Mouse (Mus musculus) midbrain, embryonic 14.5 days (tissue): ENCODE results near the gene Snx8. TPM values are rescaled to one million over a fixed set of nuclear protein-coding genes. Genes with fewer than 3 reads are reported as not detected.

Experiments
- ATAC-seq: fragments of 200-750 bp; cut with Nextera tagmentation; 2 replicates; pipeline ENCODE4 v1.8.0; 2017; ENCODE audit warnings: moderate number of reproducible peaks, moderate library complexity; ENCODE audit not compliant: low FRiP score, low TSS enrichment
- DNase-seq: peaks from one replicate; pipeline ENCODE4 v3.0.0-alpha.2; 2015
- H3K27ac ChIP-seq: fragments of 300-500 bp; sonication (generic); replicated peaks from 2 replicates; pipeline ENCODE4 v1.5.1; 2014; ENCODE audit warnings: mild to moderate bottlenecking, low read depth, low read length, moderate library complexity
- H3K27me3 ChIP-seq: fragments of 300-500 bp; sonication (generic); 2 replicates; pipeline ENCODE4 v1.6.1; 2014; ENCODE audit warnings: low read length, control low read depth, mixed read lengths; ENCODE audit not compliant: control insufficient read depth, insufficient read depth
- H3K36me3 ChIP-seq: fragments of 300-500 bp; sonication (generic); 2 replicates; pipeline ENCODE4 v1.6.1; 2014; ENCODE audit warnings: low read length, control low read depth; ENCODE audit not compliant: control insufficient read depth, insufficient read depth
- H3K4me1 ChIP-seq: fragments of 300-500 bp; sonication (generic); 2 replicates; pipeline ENCODE4 v1.6.1; 2014; ENCODE audit warnings: mild to moderate bottlenecking, antibody characterized with exemption, low read length, control low read depth; ENCODE audit not compliant: control insufficient read depth, insufficient read depth
- H3K4me2 ChIP-seq: fragments of 300-500 bp; sonication (generic); 2 replicates; pipeline ENCODE4 v1.6.1; 2014; ENCODE audit warnings: mild to moderate bottlenecking, low read length, moderate library complexity
- H3K4me3 ChIP-seq: fragments of 300-500 bp; sonication (generic); replicated peaks from 2 replicates; pipeline ENCODE4 v1.5.1; 2014; ENCODE audit warnings: low read depth, low read length
- H3K9ac ChIP-seq: fragments of 300-500 bp; sonication (generic); replicated peaks from 2 replicates; pipeline ENCODE4 v1.6.1; 2014; ENCODE audit warnings: mild to moderate bottlenecking, low read length, moderate library complexity
- H3K9me3 ChIP-seq: fragments of 300-500 bp; sonication (generic); 2 replicates; pipeline ENCODE4 v1.6.1; 2016; ENCODE audit warnings: low read length, control low read depth, mixed read lengths; ENCODE audit not compliant: control insufficient read depth
- WGBS: fragments of 180-500 bp; shearing (Covaris S2); extraction: QIAGEN DNeasy Blood & Tissue Kit; methylation state at CpG from one replicate; pipeline ENCODE4 v1.1.7; 2014; 5-methylcytosine and 5-hydroxymethylcytosine counted together
- polyA plus RNA-seq: library from polyadenylated mRNA; unstranded; fragments of >200 nt; fragmentation: Nextera tagmentation; extraction: Ambion mirVana; gene quantifications from 2 replicates; pipeline ENCODE4 v1.2.1, GENCODE M21; 2014

Gene Snx8
- polyA plus RNA-seq = 13.4 and 19.4 TPM in 2 replicates

DNA sequence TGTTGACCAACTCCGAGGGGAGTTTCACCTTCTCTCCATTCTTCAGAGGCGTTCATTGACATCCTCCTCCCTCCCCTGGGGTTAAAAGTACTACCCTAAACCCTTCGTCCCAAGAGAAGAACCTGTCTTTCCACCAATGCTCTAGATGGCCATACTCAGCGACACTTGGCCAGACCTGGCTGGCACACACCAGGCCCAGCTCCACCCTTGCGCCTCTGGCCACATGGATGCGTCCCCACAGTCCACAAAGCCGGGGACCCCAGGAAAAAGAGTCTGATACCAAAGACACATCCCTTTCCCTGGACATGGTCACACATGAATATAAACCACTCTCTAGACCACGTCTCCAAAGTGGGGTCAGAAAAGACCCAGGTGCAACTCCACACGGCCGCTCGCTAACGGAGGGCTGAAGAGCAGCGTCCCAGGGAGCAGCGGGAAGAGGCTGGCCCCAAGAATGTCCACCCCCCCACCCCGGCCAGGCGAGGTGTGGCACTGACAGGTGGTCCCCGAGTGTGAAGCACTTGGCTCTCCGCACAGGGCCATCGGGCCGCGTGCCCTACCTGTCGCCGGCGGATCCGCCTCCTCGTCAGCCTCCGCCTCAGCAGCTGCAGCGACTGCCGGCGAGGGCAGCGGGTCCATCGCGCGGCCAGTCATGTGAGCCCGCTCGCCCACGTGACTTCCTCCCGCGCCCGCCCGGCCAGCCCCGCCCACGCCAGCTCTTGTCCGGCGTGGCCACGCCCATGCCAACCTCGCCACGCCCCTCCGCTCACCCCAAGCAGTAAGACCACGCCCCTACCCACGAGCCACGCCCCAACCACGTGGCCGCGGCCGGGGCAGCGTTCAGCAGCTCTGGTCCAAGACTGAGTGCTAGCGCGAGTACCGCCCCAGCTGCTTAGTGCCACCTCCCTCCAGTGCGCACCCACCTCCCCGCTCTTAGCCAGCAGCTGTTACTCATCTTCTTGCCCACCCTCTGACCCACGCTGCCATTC lies at the start of gene Snx8:
Gene Snx8, minus strand, starts transcription at position 675 of the 989 bp plus-strand sequence.
- Histone ChIP-seq H3K36me3 (no peaks in the 10 kb centered on the region), H3K4me3 (peak within 1 kb of the TSS; percentile 73), H3K9me3 (no peaks in the 10 kb centered on the region), H3K27me3 (no peaks in the 10 kb centered on the region), H3K4me2 (peak within 1 kb of the TSS; percentile 87), H3K4me1 (peaks cover 15% of the 10 kb centered on the region), H3K27ac (peak within 1 kb of the TSS; percentile 8; the same call in 1 of the 2 replicates), H3K9ac (peak within 1 kb of the TSS; percentile 65)
- DNase-seq (peak; percentile 94), ATAC-seq (peak; percentile 92)
- 1% methylated on average over 63 of the region's 63 CpGs for WGBS

DNA sequence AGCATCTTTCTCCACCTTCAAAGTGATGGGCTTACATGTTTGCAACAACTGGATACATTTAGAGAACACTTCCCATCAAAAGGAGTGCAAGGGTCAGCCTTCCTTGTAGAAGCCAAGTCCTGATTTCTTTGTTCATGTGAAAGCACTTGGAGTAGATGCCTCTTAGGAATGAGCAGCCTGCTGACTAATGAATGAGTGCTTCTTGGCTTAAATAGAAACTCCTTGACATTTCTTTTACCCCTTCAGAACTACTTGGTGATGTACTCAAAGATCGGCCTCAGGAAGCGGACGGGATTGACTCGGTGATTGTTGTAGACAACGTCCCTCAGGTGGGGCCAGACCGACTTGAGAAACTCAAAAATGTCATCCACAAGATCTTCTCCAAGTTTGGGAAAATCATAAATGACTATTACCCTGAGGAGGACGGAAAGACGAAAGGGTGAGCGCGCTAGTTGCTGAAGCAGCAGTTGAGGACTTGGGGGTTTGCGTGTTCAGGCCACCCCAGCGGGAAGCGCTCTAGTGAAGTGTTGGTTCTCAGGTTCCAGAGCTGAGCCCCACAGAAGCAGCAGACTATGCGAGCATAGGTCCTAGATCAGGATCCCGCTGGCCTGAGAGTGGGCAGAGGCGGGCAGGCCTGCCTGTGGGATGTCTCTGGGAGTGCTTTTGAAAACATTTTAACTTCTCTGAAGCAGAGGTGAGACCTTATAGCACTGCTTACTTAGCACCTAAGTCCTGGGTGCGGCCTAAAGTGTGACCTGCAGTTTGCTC lies 36.1 kb upstream of the Snx8 start:
- 96% methylated on average over 17 of the region's 17 CpGs for WGBS
- Histone ChIP-seq H3K4me1 (peaks cover 15% of the 10 kb centered on the region), H3K4me3 (no peak overlapping the region), H3K9ac (no peak overlapping the region), H3K9me3 (no peaks in the 10 kb centered on the region), H3K4me2 (no peak overlapping the region), H3K27ac (no peak overlapping the region), H3K36me3 (peaks cover 48% of the 10 kb centered on the region), H3K27me3 (no peaks in the 10 kb centered on the region)
- no peak for DNase-seq
- no peak for ATAC-seq

DNA sequence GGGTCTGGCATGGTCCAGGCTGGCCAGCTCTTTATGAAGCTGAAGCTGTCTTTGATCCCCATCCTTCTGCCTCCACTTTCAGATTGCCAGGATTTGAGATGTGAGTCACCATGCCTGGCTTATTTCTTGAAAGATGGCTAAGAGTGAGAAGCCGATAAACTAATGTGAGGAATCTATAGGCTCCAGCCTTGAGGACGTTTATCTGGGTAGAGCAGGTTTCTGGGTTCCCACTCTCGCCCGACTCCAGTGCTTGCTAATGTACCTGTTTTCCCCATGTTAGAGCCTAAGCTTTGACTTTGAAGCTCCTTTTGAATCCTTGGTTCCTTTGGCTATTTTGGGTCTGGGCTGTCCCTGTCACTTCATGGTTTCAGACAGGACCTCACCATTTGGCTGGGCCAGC lies 31.6 kb upstream of the Snx8 start:
- H3K9ac ChIP-seq = peak overlapping the region; percentile 92; the same call in 1 of the 2 replicates
- H3K4me3 ChIP-seq = peak overlapping the region; percentile 100
- WGBS = 78% methylated on average over 4 of the region's 4 CpGs
- H3K9me3 ChIP-seq = no peaks in the 10 kb centered on the region
- no peak overlapping the region for H3K27ac ChIP-seq
- H3K27me3 ChIP-seq = no peaks in the 10 kb centered on the region
- H3K36me3 ChIP-seq = peaks cover 7% of the 10 kb centered on the region
- ATAC-seq = no peak
- no peak for DNase-seq
- peak overlapping the region; percentile 91 for H3K4me2 ChIP-seq
- H3K4me1 ChIP-seq = peaks cover 19% of the 10 kb centered on the region

DNA sequence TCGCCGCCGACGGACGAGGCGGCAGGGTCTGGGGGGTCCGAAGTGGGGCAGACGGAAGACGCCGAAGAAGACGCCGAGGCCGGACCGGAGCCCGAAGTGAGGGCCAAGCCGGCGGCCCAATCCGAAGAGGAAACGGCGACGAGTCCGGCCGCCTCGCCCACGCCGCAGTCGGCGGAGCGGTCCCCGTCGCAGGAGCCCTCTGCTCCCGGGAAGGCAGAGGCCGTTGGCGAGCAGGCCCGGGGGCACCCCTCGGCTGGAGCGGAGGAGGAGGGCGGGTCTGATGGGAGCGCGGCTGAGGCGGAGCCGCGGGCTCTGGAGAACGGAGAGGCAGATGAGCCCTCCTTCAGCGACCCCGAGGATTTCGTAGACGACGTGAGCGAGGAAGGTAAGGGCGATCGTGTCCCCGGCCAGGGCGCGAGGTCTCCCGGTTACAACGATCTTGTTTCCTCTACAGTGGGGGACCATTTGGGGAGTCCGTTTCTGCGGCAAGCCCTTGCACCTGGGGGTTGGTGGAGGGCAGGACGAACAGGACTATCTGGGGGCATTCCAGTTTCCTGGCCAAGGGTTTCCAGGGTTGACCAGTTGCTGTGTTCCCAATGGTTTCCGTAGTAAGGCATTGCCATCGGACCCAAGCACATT lies 30.5 kb upstream of the Snx8 start:
- peak overlapping the region; percentile 91 for H3K4me2 ChIP-seq
- H3K27me3 ChIP-seq = no peaks in the 10 kb centered on the region
- H3K9me3 ChIP-seq = no peaks in the 10 kb centered on the region
- ATAC-seq (peak; percentile 38; the same call in 1 of the 2 replicates), DNase-seq (no peak)
- H3K4me3 ChIP-seq = peak overlapping the region; percentile 100
- under 1% methylated on average over 62 of the region's 62 CpGs for WGBS
- H3K36me3 ChIP-seq = peaks cover 7% of the 10 kb centered on the region
- H3K4me1 ChIP-seq = peaks cover 19% of the 10 kb centered on the region
- H3K9ac ChIP-seq = peak overlapping the region; percentile 92
- peak overlapping the region; percentile 88 for H3K27ac ChIP-seq

DNA sequence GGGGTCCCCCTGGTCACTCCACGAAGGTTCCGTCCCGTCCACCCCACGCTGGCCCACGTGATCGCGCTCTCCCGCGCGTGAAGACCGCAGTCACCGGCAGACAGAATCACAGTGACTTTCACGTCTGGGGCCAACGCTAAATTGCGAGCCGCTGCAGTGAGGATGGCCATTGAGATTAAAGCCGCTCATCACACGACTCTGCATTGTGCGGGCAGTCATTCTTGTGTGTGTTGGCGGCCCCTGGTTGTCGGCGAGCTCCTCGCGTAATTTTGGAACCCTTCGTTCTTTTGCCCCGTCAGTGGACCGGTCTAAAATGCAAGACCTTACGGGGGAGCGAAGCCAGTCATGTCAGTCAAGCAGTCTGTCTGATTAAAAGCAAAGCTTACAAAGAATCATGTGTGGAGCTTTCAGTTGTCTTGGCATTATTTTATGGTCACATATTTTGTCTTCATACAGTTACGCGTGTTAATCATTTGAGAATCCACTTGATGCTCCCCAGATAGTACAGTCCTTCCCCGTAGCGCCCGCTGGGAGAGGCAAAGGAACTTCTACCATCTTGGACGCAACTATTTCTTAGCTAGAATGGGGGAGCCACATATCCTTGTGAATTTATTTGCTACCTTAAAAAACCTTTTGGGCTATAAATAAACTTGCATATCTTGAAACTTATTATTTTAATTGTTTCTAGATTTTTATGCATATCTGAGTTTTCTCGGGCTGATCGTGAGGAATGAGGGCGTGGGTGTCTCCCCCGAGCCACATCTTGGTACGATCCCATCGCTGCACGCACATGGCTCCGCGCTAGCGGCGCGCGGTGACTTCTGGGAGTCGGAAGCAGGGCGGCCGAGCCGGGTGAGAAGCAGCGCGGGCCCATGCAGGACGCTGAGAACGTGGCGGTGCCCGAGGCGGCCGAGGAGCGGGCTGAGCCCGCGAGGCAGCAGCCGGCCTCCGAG lies 29.7 kb upstream of the Snx8 start, which contains the start of gene Eif3b:
Gene Eif3b, plus strand, starts transcription at position 840 of the 953 bp plus-strand sequence.
- peak within 1 kb of the TSS; percentile 88 for H3K27ac ChIP-seq
- peaks cover 19% of the 10 kb centered on the region for H3K4me1 ChIP-seq
- peak within 1 kb of the TSS; percentile 92 for H3K9ac ChIP-seq
- no peaks in the 10 kb centered on the region for H3K27me3 ChIP-seq
- peaks cover 7% of the 10 kb centered on the region for H3K36me3 ChIP-seq
- peak within 1 kb of the TSS; percentile 91 for H3K4me2 ChIP-seq
- DNase-seq (peak; percentile 96), ATAC-seq (peak; percentile 91)
- peak within 1 kb of the TSS; percentile 100 for H3K4me3 ChIP-seq
- under 1% methylated on average over 65 of the region's 65 CpGs for WGBS
- H3K9me3 ChIP-seq = no peaks in the 10 kb centered on the region

DNA sequence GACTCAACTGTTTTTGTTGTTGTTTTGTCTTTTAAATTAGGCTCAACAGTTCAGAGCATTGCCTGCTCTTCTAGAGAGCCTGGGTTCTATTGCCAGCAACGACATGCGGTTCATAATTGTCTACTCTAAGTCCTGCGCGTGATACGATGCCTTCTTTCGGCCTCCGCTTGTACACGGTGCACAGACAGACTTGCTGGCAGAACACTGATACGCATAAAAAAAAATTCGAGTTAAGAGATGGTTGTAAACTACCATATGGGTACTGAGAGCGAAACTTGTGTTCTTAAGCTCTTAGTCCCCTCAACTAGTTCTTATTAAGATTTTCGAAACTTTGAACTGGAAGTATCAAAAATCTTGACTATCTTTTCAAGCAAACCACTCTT lies 29.0 kb upstream of the Snx8 start:
- ATAC-seq (no peak), DNase-seq (no peak)
- H3K36me3 ChIP-seq = peaks cover 7% of the 10 kb centered on the region

DNA sequence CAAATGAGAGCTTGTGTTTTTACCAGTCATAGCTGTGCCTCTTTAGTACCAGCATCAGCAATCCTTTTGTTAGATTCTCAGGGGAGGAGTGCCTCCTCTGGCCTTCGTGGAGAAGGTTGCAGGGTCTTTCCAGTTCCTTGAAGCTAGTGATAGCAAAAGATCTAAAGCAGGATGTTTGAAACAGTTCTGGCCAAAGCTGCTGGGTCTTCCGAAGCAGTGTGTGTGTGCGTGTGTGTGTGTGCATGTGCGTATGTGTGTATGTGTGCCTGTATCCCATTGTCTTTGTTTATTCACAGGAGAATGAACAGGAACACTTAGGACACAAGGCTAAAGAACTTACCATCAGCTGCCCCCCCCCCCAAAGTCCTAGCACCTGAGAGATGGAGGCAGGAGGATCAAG lies 25.6 kb upstream of the Snx8 start:
- WGBS = 72% methylated on average over 4 of the region's 4 CpGs
- Histone ChIP-seq H3K27ac (no peak overlapping the region), H3K4me2 (no peak overlapping the region), H3K4me3 (no peak overlapping the region), H3K9me3 (no peaks in the 10 kb centered on the region), H3K9ac (no peak overlapping the region), H3K4me1 (no peaks in the 10 kb centered on the region), H3K27me3 (no peaks in the 10 kb centered on the region), H3K36me3 (no peaks in the 10 kb centered on the region)
- DNase-seq (no peak), ATAC-seq (no peak)

More for the DNA sequence above, 29.0 kb upstream of the Snx8 start:
- peak overlapping the region; percentile 92 for H3K9ac ChIP-seq
- no peaks in the 10 kb centered on the region for H3K27me3 ChIP-seq
- H3K4me3 ChIP-seq = peak overlapping the region; percentile 100
- no peaks in the 10 kb centered on the region for H3K9me3 ChIP-seq
- WGBS = under 1% methylated on average over 12 of the region's 12 CpGs
- peaks cover 19% of the 10 kb centered on the region for H3K4me1 ChIP-seq
- peak overlapping the region; percentile 88 for H3K27ac ChIP-seq
- peak overlapping the region; percentile 91 for H3K4me2 ChIP-seq
